Mouse (Mus musculus): Measurements from ENCODE around the gene Trf. TPM values are rescaled to one million over a fixed set of nuclear protein-coding genes. Genes with fewer than 3 reads are reported as not detected.

Trf gene
- total and polyA plus RNA-seq, 2 experiments from 2014 or later: 25.1 to 27.5 TPM

DNA sequence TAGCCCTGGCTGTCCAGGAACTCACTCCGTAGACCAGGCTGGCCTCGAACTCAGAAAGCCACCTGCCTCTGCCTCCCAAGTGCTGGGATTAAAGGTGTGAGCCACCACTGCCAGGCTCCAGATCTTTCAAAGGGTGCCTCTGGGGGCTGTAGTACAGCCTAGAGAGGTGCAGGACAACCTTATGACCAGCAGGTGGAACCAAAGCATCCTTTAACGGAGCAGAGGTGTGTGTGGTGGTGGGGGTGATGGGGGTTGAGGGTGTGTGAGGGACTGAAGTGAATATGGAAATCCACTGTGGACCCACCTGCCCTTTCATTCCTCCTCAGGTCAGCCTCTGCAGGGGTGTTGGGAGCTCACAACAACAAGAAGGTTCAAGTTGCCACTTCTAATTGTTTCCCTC lies 4.8 kb downstream of the Trf start:
- no peak for DNase-seq
- no peaks in the 10 kb centered on the region for H3K27me3 ChIP-seq (ENCODE audit: insufficient read depth, low read length)
- TF ChIP-seq CTCF (IDR thresholded peaks at IDR 0.05; ENCODE audit: low read depth): peak; percentile 61

DNA sequence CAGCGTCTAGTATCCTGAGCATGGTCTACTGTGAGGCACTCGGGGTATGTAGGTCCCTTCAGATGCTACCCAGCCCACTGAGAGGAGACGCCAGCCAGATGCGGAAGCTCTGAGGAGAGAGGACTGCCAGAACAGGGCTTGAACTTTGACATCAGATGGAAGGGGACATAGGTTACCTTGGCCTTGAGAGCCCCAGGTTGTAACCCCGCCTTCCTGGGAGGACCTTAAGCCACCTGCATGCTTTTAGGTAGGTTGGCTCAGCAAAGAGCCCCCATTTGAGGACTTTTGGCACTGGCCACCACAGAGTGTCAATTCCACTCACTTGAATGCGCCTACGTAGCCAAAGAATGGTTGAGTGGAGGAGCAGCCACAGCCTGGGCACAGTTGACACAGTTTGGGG lies 5.5 kb downstream of the Trf start:
- H3K36me3 ChIP-seq (ENCODE audit: insufficient read depth): no peaks in the 10 kb centered on the region

More for the DNA sequence above, 4.8 kb downstream of the Trf start:
- no peak overlapping the region for H3K9ac ChIP-seq
- H3K4me2 ChIP-seq (ENCODE audit: low read depth): no peak overlapping the region
- no peaks in the 10 kb centered on the region for H3K36me3 ChIP-seq (ENCODE audit: insufficient read depth)
- H3K9me3 ChIP-seq (ENCODE audit: low read length): no peaks in the 10 kb centered on the region
- WGBS: 72% methylated on average over 3 of the region's 3 CpGs
- no peak overlapping the region for H3K4me3 ChIP-seq (ENCODE audit: low read depth, low read length)
- ATAC-seq: no peak
- H3K4me1 ChIP-seq (ENCODE audit: insufficient read depth): no peaks in the 10 kb centered on the region
- H3K27ac ChIP-seq (ENCODE audit: low read depth, low read length): no peak overlapping the region

GRCm38 (mm10) chr9:103214281-103214680 lies 16.0 kb downstream of the Trf start:
- H3K4me3 ChIP-seq (ENCODE audit: low read depth, low read length): no peak overlapping the region
- ATAC-seq (no peak), DNase-seq (no peak)
- H3K9ac ChIP-seq: no peak overlapping the region
- no peaks in the 10 kb centered on the region for H3K9me3 ChIP-seq (ENCODE audit: low read length)
- H3K36me3 ChIP-seq (ENCODE audit: insufficient read depth): no peaks in the 10 kb centered on the region
- no peak overlapping the region for H3K4me2 ChIP-seq (ENCODE audit: low read depth)
- no peak overlapping the region for H3K27ac ChIP-seq (ENCODE audit: low read depth, low read length)
- H3K4me1 ChIP-seq (ENCODE audit: insufficient read depth): no peaks in the 10 kb centered on the region
- no peak for TF ChIP-seq CTCF (IDR thresholded peaks at IDR 0.05; ENCODE audit: low read depth)
- 77% methylated on average over 6 of the region's 6 CpGs for WGBS
- H3K27me3 ChIP-seq (ENCODE audit: insufficient read depth, low read length): no peaks in the 10 kb centered on the region

More for the DNA sequence above, 5.5 kb downstream of the Trf start:
- no peak overlapping the region for H3K4me2 ChIP-seq (ENCODE audit: low read depth)
- H3K27me3 ChIP-seq (ENCODE audit: insufficient read depth, low read length): no peaks in the 10 kb centered on the region
- H3K4me1 ChIP-seq (ENCODE audit: insufficient read depth): no peaks in the 10 kb centered on the region
- H3K9ac ChIP-seq: no peak overlapping the region
- H3K27ac ChIP-seq (ENCODE audit: low read depth, low read length): no peak overlapping the region
- TF ChIP-seq CTCF (IDR thresholded peaks at IDR 0.05; ENCODE audit: low read depth): no peak
- ATAC-seq (no peak), DNase-seq (no peak)
- 95% methylated on average over 7 of the region's 7 CpGs for WGBS
- H3K4me3 ChIP-seq (ENCODE audit: low read depth, low read length): no peak overlapping the region
- H3K9me3 ChIP-seq (ENCODE audit: low read length): no peaks in the 10 kb centered on the region

DNA sequence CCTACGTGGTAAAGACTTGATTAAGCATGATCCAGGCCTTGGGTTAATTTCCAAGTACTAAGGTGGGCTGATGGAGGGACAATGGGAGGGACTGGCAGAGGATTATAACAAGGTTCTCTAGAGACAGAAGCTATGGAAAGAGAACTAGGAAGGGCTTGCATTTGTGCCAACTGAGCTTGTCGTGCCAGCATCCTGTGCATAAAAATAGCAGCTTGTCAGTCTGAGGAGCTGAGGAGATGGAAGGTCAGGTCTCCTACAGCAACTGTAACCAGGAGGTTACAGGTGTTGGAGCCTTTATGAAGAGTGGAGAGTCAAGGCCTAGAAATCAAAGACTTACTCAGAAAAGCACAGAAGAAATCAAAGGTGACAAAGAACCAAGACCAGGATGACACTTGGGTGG lies 16.6 kb downstream of the Trf start:
- 34% methylated on average over 2 of the region's 2 CpGs for WGBS
- H3K27ac ChIP-seq (ENCODE audit: low read depth, low read length): no peak overlapping the region
- no peaks in the 10 kb centered on the region for H3K27me3 ChIP-seq (ENCODE audit: insufficient read depth, low read length)
- no peaks in the 10 kb centered on the region for H3K36me3 ChIP-seq (ENCODE audit: insufficient read depth)
- no peaks in the 10 kb centered on the region for H3K4me1 ChIP-seq (ENCODE audit: insufficient read depth)
- DNase-seq (no peak), ATAC-seq (no peak)
- H3K9ac ChIP-seq: no peak overlapping the region
- H3K4me2 ChIP-seq (ENCODE audit: low read depth): no peak overlapping the region
- TF ChIP-seq CTCF (IDR thresholded peaks at IDR 0.05; ENCODE audit: low read depth): no peak
- H3K4me3 ChIP-seq (ENCODE audit: low read depth, low read length): no peak overlapping the region
- no peaks in the 10 kb centered on the region for H3K9me3 ChIP-seq (ENCODE audit: low read length)

DNA sequence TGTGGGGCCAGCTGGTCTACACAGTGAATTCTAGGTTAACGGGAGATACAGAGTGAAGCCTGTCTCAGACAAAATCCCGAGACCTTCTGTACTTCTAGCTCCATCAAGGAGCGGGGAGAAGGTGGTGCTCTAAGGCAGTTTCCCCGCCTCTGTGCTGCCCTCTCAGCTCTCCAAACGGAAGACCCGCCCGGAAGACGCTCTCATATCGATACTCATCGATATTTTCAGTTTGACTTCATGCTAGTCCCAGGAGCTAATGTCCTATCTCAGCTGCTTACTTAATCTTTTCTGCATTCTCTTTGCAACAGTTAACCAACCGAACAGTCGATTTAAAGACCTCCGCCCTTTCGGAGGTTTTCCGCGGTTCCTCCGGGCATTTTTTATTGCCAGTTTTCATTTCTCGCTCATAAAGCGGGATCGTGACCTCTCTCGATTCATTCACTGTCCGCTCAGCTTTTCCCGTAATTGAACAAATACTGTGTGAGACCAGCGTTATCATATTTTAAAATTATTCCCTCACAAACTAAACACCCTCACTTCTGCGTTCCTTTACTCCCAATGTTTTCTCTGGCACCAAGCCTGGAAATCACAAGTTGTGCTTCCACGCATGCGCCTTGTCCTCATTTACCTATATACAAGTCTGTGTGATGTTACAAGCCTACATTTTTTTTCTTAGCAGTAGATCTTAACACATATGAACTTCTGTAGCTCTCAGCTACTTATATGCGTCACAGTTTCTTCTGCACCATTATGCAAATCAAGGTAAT lies 17.4 kb downstream of the Trf start:
- no peak for ATAC-seq
- Histone ChIP-seq H3K4me1 (ENCODE audit: insufficient read depth) (no peaks in the 10 kb centered on the region), H3K4me2 (ENCODE audit: low read depth) (no peak overlapping the region), H3K27me3 (ENCODE audit: insufficient read depth, low read length) (no peaks in the 10 kb centered on the region), H3K4me3 (ENCODE audit: low read depth, low read length) (no peak overlapping the region), H3K27ac (ENCODE audit: low read depth, low read length) (no peak overlapping the region), H3K36me3 (ENCODE audit: insufficient read depth) (no peaks in the 10 kb centered on the region), H3K9ac (no peak overlapping the region), H3K9me3 (ENCODE audit: low read length) (no peaks in the 10 kb centered on the region)
- peak; percentile 65 for DNase-seq
- no peak for TF ChIP-seq CTCF (IDR thresholded peaks at IDR 0.05; ENCODE audit: low read depth)
- 73% methylated on average over 28 of the region's 28 CpGs for WGBS

- ATAC-seq (no peak), DNase-seq (no peak)
- WGBS: 41% methylated on average over 6 of the region's 6 CpGs
- no peak for TF ChIP-seq CTCF (IDR thresholded peaks at IDR 0.05; ENCODE audit: low read depth)
- no peaks in the 10 kb centered on the region for H3K9me3 ChIP-seq (ENCODE audit: low read length)
- no peak overlapping the region for H3K4me2 ChIP-seq (ENCODE audit: low read depth)
- H3K36me3 ChIP-seq (ENCODE audit: insufficient read depth): no peaks in the 10 kb centered on the region
- H3K27ac ChIP-seq (ENCODE audit: low read depth, low read length): no peak overlapping the region
- H3K27me3 ChIP-seq (ENCODE audit: insufficient read depth, low read length): no peaks in the 10 kb centered on the region
- H3K9ac ChIP-seq: no peak overlapping the region
- H3K4me3 ChIP-seq (ENCODE audit: low read depth, low read length): no peak overlapping the region
- no peaks in the 10 kb centered on the region for H3K4me1 ChIP-seq (ENCODE audit: insufficient read depth)
Observed at GRCm38 (mm10) chr9:103208802-103209423, 21.3 kb downstream of the Trf start.

DNA sequence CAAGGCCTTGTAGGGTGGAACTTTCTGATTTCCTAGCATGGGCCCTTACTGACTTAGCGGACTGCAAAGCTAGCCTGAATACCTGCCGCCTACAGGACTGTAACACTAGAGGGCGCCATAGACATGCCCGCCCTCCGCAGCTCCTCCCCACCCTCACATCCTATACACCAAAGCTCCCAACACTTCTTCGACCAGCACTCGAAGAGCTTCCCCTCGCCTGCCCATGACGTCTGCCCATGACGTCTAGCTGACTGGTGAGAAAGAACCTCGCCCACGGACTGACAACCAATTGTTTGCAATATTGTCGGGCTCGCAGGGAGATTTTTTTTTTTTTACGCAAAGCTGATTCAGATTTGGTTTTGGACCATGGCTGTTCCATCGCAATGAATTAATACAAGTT lies 22.4 kb downstream of the Trf start:
- Histone ChIP-seq H3K9ac (no peak overlapping the region), H3K27ac (ENCODE audit: low read depth, low read length) (no peak overlapping the region), H3K4me1 (ENCODE audit: insufficient read depth) (no peaks in the 10 kb centered on the region), H3K4me2 (ENCODE audit: low read depth) (peak overlapping the region; percentile 37), H3K27me3 (ENCODE audit: insufficient read depth, low read length) (no peaks in the 10 kb centered on the region), H3K4me3 (ENCODE audit: low read depth, low read length) (peak overlapping the region; percentile 16; the same call in 1 of the 2 replicates), H3K36me3 (ENCODE audit: insufficient read depth) (no peaks in the 10 kb centered on the region), H3K9me3 (ENCODE audit: low read length) (no peaks in the 10 kb centered on the region)
- peak; percentile 81 for DNase-seq
- WGBS: 7% methylated on average over 16 of the region's 16 CpGs
- peak; percentile 87 for ATAC-seq
- peak; percentile 85 for TF ChIP-seq CTCF (IDR thresholded peaks at IDR 0.05; ENCODE audit: low read depth)
